Mouse (Mus musculus): ENCODE data around the gene Gm9733. TPM values are rescaled to one million over a fixed set of nuclear protein-coding genes. Genes with fewer than 3 reads are reported as not detected.
"Not testable (repeated sequence)": the region's sequence is repeated elsewhere in the genome, so short reads cannot be mapped to it uniquely, and the experiment has no call there.

Gene Gm9733
- polyA plus RNA-seq (2015; fragmentation: Nextera tagmentation; extraction: Ambion mirVana): 0.31 and 0.32 TPM in 2 replicates

DNA sequence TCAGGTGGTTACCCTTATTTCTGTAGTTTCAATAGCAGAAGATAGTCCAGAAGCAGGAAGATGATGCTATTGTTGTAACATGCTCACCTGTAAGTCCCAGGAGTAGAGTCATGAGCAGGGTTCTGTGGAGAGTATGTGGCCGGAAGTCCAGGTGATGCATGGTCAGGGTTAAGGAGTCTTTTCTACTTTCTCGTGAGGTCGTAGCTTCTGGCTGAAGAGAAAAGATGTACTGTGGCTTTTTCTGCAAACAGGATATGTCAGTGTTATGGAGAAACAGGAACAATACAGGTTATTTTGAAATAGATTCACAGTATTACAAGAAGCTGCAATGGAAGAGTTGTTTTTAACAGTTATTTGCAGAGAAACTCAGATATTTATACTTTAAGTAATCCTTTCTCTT lies at the start of gene Gm9733:
Gm9733 (minus strand) TSS at position 240 of the 400 bp plus-strand sequence.
- Histone ChIP-seq H3K4me2 (ENCODE audit: low read depth, low read length) (no peak within 1 kb of the TSS), H3K4me3 (ENCODE audit: low read length) (no peak within 1 kb of the TSS), H3K9ac (ENCODE audit: low read depth, low read length) (no peak within 1 kb of the TSS), H3K27me3 (replicated peaks; ENCODE audit: control insufficient read depth, insufficient read depth, low read length) (no peaks in the 10 kb centered on the region), H3K9me3 (ENCODE audit: control insufficient read depth, low read length) (no peaks in the 10 kb centered on the region), H3K27ac (ENCODE audit: low read length) (no peak within 1 kb of the TSS), H3K36me3 (ENCODE audit: control insufficient read depth, insufficient read depth, low read length) (no peaks in the 10 kb centered on the region), H3K4me1 (ENCODE audit: control insufficient read depth, insufficient read depth, low read length) (no peaks in the 10 kb centered on the region)
- WGBS: 86% methylated on average over 3 of the region's 3 CpGs
- no peak for ATAC-seq

DNA sequence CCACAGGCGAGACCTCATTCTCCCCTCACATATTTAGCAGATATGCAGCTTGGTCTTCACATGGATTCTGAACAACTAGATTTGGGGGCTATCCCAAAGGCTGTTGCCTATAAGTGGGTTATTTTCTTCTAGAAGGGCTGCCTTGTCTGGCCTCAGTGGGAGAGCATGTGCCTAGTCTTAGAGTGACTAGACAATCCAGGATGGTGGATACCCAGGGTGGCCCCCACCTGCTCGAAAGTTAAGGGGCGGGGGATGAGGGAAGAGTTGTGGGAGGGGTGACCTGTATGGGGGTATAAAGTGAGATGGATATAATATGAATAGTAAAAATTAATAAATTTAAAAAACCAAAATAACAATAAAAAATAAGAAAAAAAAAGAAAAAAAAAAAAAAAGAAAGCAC lies 23.6 kb upstream of the Gm9733 start:
- ATAC-seq; H3K4me3 ChIP-seq (ENCODE audit: low read length); H3K4me2 ChIP-seq (ENCODE audit: low read depth, low read length); H3K9me3 ChIP-seq (ENCODE audit: control insufficient read depth, low read length); H3K9ac ChIP-seq (ENCODE audit: low read depth, low read length); H3K4me1 ChIP-seq (ENCODE audit: control insufficient read depth, insufficient read depth, low read length); H3K36me3 ChIP-seq (ENCODE audit: control insufficient read depth, insufficient read depth, low read length); H3K27ac ChIP-seq (ENCODE audit: low read length); H3K27me3 ChIP-seq (replicated peaks; ENCODE audit: control insufficient read depth, insufficient read depth, low read length): not testable (repeated sequence)
- 83% methylated on average over 3 of the region's 3 CpGs for whole genome bisulfite sequencing

DNA sequence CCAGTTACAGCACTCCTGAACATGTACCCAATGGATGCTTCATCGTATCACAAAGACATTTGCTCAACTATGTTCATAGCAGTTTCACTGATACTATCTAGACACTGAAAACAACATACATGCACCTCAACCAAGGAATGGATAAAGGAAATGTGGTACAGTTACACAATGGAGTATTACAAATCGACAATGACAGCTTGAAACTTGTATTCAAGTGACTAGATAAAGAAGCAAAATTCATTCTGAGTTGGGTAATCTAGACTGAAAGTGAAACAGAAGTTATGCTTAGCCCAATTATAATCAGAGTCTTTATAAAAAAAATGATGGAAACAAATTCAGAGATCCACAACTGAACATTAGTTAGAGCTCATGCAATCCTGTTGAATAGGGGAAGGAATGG lies 18.2 kb upstream of the Gm9733 start:
- WGBS: 87% methylated on average over 1 of the region's 2 CpGs

DNA sequence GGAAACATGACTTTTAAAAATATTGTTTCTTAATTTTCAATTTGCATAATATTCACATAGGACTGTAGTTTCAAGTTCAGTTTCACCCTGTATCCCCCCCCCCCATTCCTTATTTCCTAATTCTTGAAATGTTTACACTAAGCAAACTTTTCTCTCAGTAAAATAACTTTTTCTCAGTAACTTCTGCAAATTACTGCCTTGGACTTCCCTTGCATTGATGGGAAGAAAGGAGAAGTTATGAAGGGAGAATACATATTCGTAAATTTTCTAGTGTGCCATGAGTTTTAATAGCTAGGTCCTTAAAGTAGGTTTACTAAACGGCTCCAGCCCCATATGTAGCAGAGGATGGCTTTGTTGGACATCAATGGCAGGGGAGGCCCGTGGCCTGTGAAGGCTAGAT lies 13.5 kb upstream of the Gm9733 start:
- H3K27me3 ChIP-seq (replicated peaks; ENCODE audit: control insufficient read depth, insufficient read depth, low read length); H3K27ac ChIP-seq (ENCODE audit: low read length); H3K4me3 ChIP-seq (ENCODE audit: low read length); ATAC-seq; H3K9me3 ChIP-seq (ENCODE audit: control insufficient read depth, low read length); H3K36me3 ChIP-seq (ENCODE audit: control insufficient read depth, insufficient read depth, low read length); H3K4me2 ChIP-seq (ENCODE audit: low read depth, low read length); H3K4me1 ChIP-seq (ENCODE audit: control insufficient read depth, insufficient read depth, low read length); H3K9ac ChIP-seq (ENCODE audit: low read depth, low read length): not testable (repeated sequence)
- WGBS: 61% methylated on average over 3 of the region's 3 CpGs

More for the DNA sequence above, 18.2 kb upstream of the Gm9733 start:
- not testable (repeated sequence) for H3K27ac ChIP-seq (ENCODE audit: low read length); H3K4me3 ChIP-seq (ENCODE audit: low read length); H3K4me2 ChIP-seq (ENCODE audit: low read depth, low read length); H3K4me1 ChIP-seq (ENCODE audit: control insufficient read depth, insufficient read depth, low read length); ATAC-seq; H3K9ac ChIP-seq (ENCODE audit: low read depth, low read length); H3K9me3 ChIP-seq (ENCODE audit: control insufficient read depth, low read length); H3K27me3 ChIP-seq (replicated peaks; ENCODE audit: control insufficient read depth, insufficient read depth, low read length); H3K36me3 ChIP-seq (ENCODE audit: control insufficient read depth, insufficient read depth, low read length)

DNA sequence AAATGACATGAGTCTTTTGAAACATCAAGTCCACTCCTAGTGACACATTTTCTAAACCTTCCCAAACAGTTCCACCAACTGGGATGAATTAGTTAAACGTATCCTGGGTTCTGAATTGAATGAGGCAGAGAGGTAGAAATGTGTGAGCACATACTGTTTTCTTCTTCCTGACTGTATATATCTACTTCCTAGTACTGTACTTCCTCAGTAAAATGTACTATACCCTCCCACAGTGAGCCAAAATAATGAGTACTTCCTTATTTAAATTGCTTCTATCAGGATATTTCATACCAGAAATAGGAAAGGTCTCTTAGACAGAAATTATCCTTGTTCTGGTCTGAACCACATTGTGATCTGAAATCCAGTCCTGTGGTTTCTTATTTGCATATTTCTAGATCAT lies 8.2 kb upstream of the Gm9733 start:
- H3K36me3 ChIP-seq (ENCODE audit: control insufficient read depth, insufficient read depth, low read length): no peaks in the 10 kb centered on the region
- WGBS: 68% methylated on average over 1 of the region's 1 CpGs
- ATAC-seq: no peak
- no peaks in the 10 kb centered on the region for H3K27me3 ChIP-seq (replicated peaks; ENCODE audit: control insufficient read depth, insufficient read depth, low read length)
- no peak overlapping the region for H3K27ac ChIP-seq (ENCODE audit: low read length)
- H3K9ac ChIP-seq (ENCODE audit: low read depth, low read length): no peak overlapping the region
- no peak overlapping the region for H3K4me2 ChIP-seq (ENCODE audit: low read depth, low read length)
- no peak overlapping the region for H3K4me3 ChIP-seq (ENCODE audit: low read length)
- no peaks in the 10 kb centered on the region for H3K4me1 ChIP-seq (ENCODE audit: control insufficient read depth, insufficient read depth, low read length)
- H3K9me3 ChIP-seq (ENCODE audit: control insufficient read depth, low read length): no peaks in the 10 kb centered on the region

DNA sequence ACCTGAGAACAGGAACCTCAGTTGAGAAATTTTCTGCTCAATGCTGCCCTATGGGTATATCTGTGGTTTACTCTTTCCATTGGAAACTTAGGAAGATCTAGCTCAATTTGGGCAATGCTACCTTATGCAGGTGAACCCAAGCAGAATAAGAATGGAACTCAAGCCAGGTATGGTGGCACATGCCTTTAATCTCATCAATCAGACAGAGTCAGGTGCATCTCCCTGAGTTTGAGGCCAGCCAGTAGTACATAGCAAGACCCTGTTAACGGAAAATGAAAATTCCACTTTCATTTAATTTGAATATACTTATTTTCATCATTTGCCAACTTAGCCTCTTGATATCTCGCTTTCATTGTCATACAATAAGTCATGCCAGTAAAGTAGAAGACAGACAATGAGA lies 2.1 kb upstream of the Gm9733 start:
- H3K4me3 ChIP-seq (ENCODE audit: low read length): no peak overlapping the region
- H3K27me3 ChIP-seq (replicated peaks; ENCODE audit: control insufficient read depth, insufficient read depth, low read length): no peaks in the 10 kb centered on the region
- ATAC-seq: no peak
- H3K9ac ChIP-seq (ENCODE audit: low read depth, low read length): no peak overlapping the region
- H3K9me3 ChIP-seq (ENCODE audit: control insufficient read depth, low read length): no peaks in the 10 kb centered on the region
- no peaks in the 10 kb centered on the region for H3K36me3 ChIP-seq (ENCODE audit: control insufficient read depth, insufficient read depth, low read length)
- no peak overlapping the region for H3K4me2 ChIP-seq (ENCODE audit: low read depth, low read length)
- H3K27ac ChIP-seq (ENCODE audit: low read length): no peak overlapping the region
- 71% methylated on average over 2 of the region's 2 CpGs for WGBS
- no peaks in the 10 kb centered on the region for H3K4me1 ChIP-seq (ENCODE audit: control insufficient read depth, insufficient read depth, low read length)

DNA sequence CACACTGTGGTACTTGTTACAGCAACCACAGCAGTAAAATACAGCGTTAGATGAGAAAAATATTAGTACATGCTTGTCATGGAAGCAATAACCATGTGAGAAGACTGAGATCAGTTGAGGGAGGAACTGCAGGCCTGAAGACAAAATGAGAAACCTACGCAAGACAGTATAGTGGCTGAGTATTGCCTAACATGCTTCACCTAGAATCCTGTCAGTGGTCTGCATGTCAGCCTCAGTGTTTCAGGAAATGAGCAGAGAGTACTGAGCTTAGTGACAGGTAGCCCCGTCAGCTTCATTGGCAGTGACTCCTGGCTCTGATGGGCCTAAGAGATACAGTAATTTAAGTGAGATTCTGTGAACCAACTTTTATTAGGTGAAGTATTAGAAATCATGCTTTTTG lies 557 bp downstream of the Gm9733 start:
- H3K9ac ChIP-seq (ENCODE audit: low read depth, low read length): no peak overlapping the region
- H3K4me3 ChIP-seq (ENCODE audit: low read length): no peak overlapping the region
- no peak for ATAC-seq
- no peaks in the 10 kb centered on the region for H3K9me3 ChIP-seq (ENCODE audit: control insufficient read depth, low read length)
- no peak overlapping the region for H3K27ac ChIP-seq (ENCODE audit: low read length)
- H3K4me1 ChIP-seq (ENCODE audit: control insufficient read depth, insufficient read depth, low read length): no peaks in the 10 kb centered on the region
- no peaks in the 10 kb centered on the region for H3K27me3 ChIP-seq (replicated peaks; ENCODE audit: control insufficient read depth, insufficient read depth, low read length)
- H3K4me2 ChIP-seq (ENCODE audit: low read depth, low read length): no peak overlapping the region
- no peaks in the 10 kb centered on the region for H3K36me3 ChIP-seq (ENCODE audit: control insufficient read depth, insufficient read depth, low read length)
- 73% methylated on average over 3 of the region's 3 CpGs for WGBS

DNA sequence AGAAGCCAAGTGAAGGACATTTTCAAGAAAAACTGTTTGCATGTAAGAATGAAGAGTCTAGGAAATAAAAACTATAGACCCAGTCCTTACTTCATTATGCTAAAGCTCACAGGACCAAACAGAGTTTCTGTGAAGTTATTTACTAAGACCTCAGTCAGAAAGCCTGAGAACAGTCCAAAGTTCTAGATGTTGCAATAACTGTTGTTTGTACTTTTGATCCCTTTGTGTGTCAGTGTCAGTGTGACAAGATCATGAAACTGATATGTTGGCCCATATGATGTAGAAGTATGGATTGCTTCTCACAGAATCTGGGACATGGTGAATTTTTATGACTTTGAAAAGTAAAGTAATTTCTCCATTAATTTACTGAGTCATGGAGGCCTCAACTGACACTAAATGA lies 2.6 kb downstream of the Gm9733 start:
- ATAC-seq: no peak
- H3K36me3 ChIP-seq (ENCODE audit: control insufficient read depth, insufficient read depth, low read length): no peaks in the 10 kb centered on the region

DNA sequence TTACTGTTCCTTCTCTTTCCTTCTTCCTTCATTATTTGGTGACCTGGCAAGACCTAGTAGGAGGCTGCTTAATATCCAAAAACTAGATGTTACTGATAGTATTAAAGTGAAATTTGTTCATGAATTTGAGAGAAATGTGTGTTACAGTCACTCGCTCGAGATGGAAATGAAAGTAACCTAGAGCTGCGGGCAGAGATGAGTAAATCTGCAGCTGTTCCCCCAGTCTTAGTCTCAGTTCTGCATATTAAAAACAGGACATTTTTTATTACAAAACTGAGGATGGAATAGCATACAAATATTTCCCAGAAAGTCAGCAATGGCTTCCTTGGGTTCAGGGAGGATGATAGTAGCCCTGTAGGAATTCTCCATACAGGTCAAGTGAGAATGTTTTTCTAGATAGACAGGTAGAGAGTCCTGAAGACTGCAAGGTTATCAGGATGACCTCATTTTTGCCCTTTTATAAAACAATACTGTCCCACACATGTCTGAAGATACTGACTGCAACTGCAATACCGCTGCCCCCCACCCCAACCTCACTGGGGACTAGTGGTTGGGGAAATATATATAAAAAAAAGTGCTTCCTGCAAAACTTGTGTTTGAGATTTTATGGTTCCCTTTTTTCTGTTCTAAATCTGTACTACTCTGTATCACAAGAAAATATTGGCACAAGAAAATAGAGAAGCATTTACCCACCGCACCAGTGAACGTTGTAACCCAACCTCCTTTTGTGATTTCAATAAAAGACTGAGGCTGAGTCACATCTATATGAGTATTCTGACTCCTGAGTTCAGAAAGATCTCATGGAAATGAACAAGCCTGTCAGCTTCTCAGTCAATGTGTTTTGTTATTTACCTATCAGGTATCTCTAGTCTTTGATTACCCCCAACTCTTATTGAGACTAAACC lies 47.4 kb downstream of the Gm9733 start:
- WGBS: 85% methylated on average over 6 of the region's 6 CpGs
- H3K4me1 ChIP-seq (ENCODE audit: control insufficient read depth, insufficient read depth, low read length): no peaks in the 10 kb centered on the region
- H3K4me2 ChIP-seq (ENCODE audit: low read depth, low read length): no peak overlapping the region
- H3K27me3 ChIP-seq (replicated peaks; ENCODE audit: control insufficient read depth, insufficient read depth, low read length): no peaks in the 10 kb centered on the region
- H3K36me3 ChIP-seq (ENCODE audit: control insufficient read depth, insufficient read depth, low read length): no peaks in the 10 kb centered on the region
- H3K9me3 ChIP-seq (ENCODE audit: control insufficient read depth, low read length): no peaks in the 10 kb centered on the region
- no peak for ATAC-seq
- H3K27ac ChIP-seq (ENCODE audit: low read length): no peak overlapping the region
- no peak overlapping the region for H3K4me3 ChIP-seq (ENCODE audit: low read length)
- H3K9ac ChIP-seq (ENCODE audit: low read depth, low read length): no peak overlapping the region

More for the DNA sequence above, 2.6 kb downstream of the Gm9733 start:
- H3K4me1 ChIP-seq (ENCODE audit: control insufficient read depth, insufficient read depth, low read length): no peaks in the 10 kb centered on the region
- H3K9ac ChIP-seq (ENCODE audit: low read depth, low read length): no peak overlapping the region
- H3K9me3 ChIP-seq (ENCODE audit: control insufficient read depth, low read length): no peaks in the 10 kb centered on the region
- no peaks in the 10 kb centered on the region for H3K27me3 ChIP-seq (replicated peaks; ENCODE audit: control insufficient read depth, insufficient read depth, low read length)
- no peak overlapping the region for H3K4me2 ChIP-seq (ENCODE audit: low read depth, low read length)
- H3K4me3 ChIP-seq (ENCODE audit: low read length): no peak overlapping the region
- no peak overlapping the region for H3K27ac ChIP-seq (ENCODE audit: low read length)

Data from intestine, embryonic 16.5 days (tissue).